19 mouse cellular contexts compared by ENCODE assay signal in the genomic region with DNA sequence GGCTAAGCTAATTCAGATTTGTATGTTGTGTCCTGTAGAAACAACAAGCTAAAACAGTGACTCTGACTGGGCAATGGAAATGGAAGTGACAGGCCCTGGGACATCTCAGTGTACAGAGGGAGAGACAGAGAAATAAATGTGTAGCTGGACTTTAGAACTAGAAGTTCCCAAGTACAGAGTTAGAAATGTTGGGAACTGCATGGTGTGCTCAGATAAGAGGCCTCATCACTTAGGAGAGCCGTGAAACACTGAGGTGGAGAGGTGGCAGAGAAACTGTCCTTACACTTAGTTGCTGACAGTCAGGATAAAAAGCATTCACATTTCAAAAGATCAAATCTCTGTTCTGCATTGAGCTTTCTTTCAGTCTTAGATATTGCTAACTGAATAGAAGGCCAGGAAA. TPM values are rescaled to one million over a fixed set of nuclear protein-coding genes. Genes with fewer than 3 reads are reported as not detected.
DNase-seq lines count a peak whose midpoint lies in the region; ATAC-seq and TF ChIP-seq lines count a peak whose summit lies in the region.
"Had no signal": no experiment of that assay in that cellular context is flagged by ENCODE, and none has a peak within 500 bp of the region (broad histone marks: within the 10 kb centered on the region; RNA-seq: fewer than 3 reads in every experiment).

No protein-coding gene starts in this region.

- H3K4me2 ChIP-seq in hindbrain, embryonic 14.5 days (replicated peaks): 0 out of 2 replicates have a peak overlapping the region, but pooled peaks have one; percentile 0
- no peak overlapping the region for H3K4me2 ChIP-seq in hindbrain, embryonic 11.5 days (replicated peaks; ENCODE audit: low read depth, low read length)
- H3K4me2 ChIP-seq in heart, embryonic 15.5 days: peak overlapping the region; percentile 38
- H3K4me2 ChIP-seq: liver, embryonic 13.5 days; lung, embryonic 15.5 days had no signal

- TF ChIP-seq POLR2A in MEL (IDR thresholded peaks at IDR 0.05; ENCODE audit: control insufficient read depth in 1 of 2, insufficient read depth in 1 of 2, low read depth in 1 of 2, low read length in 2 of 2, poor library complexity in 1 of 2): no peak

- TF ChIP-seq RAD21 in MEL (IDR thresholded peaks at IDR 0.05; ENCODE audit: low read depth, low read length): no peak

- WGBS in hindbrain, embryonic 14.5 days: 85% methylated on average over 1 of the region's 1 CpGs
- WGBS in hindbrain, embryonic 11.5 days: 66% methylated on average over 1 of the region's 1 CpGs
- WGBS in heart, embryonic 15.5 days: 19% methylated on average over 1 of the region's 1 CpGs

- H3K4me1 ChIP-seq in hindbrain, embryonic 14.5 days (replicated peaks; ENCODE audit: control insufficient read depth, insufficient read depth, low read length): peaks cover 56% of the 10 kb centered on the region
- 0 out of 2 replicates have a peak, but pooled peaks cover 2% of the 10 kb centered on the region for H3K4me1 ChIP-seq in hindbrain, embryonic 11.5 days (replicated peaks; ENCODE audit: control insufficient read depth, insufficient read depth, low read length)
- H3K4me1 ChIP-seq in MEL (ENCODE audit: control insufficient read depth in 1 of 2, insufficient read depth in 2 of 2, low read length in 2 of 2): peaks cover 11 to 18% of the 10 kb centered on the region in 2 experiments
- H3K4me1 ChIP-seq in heart, embryonic 15.5 days (replicated peaks): peaks cover 22% of the 10 kb centered on the region

- ATAC-seq in hindbrain, embryonic 14.5 days (ENCODE audit: low FRiP score): no peak
- ATAC-seq in hindbrain, embryonic 11.5 days (ENCODE audit: low FRiP score): no peak
- no peak for ATAC-seq in heart, embryonic 15.5 days (replicated peaks; ENCODE audit: insufficient number of reproducible peaks, insufficient read depth, low FRiP score, low read depth)
- ATAC-seq: intestine, embryonic 16.5 days had no signal

- H3K9me3 ChIP-seq in hindbrain, embryonic 14.5 days (ENCODE audit: control insufficient read depth, low read length): no peaks in the 10 kb centered on the region
- H3K9me3 ChIP-seq in hindbrain, embryonic 11.5 days (ENCODE audit: control insufficient read depth, low read length): no peaks in the 10 kb centered on the region
- no peaks in the 10 kb centered on the region for H3K9me3 ChIP-seq in MEL (replicated peaks; ENCODE audit: insufficient read depth, low read length)
- H3K9me3 ChIP-seq in heart, embryonic 15.5 days (replicated peaks): no peaks in the 10 kb centered on the region
- H3K9me3 ChIP-seq: limb, embryonic 12.5 days; liver, embryonic 13.5 days; lung, embryonic 15.5 days; midbrain, embryonic 12.5 days had no signal

- no peak overlapping the region for H3K9ac ChIP-seq in hindbrain, embryonic 14.5 days
- H3K9ac ChIP-seq in hindbrain, embryonic 11.5 days (ENCODE audit: low read depth, low read length): no peak overlapping the region
- H3K9ac ChIP-seq in MEL (ENCODE audit: control insufficient read depth, low read depth, low read length, poor library complexity, severe bottlenecking): no peak overlapping the region
- no peak overlapping the region for H3K9ac ChIP-seq in heart, embryonic 15.5 days
- H3K9ac ChIP-seq: limb, embryonic 12.5 days; lung, embryonic 15.5 days; midbrain, embryonic 12.5 days had no signal

- no peaks in the 10 kb centered on the region for H3K36me3 ChIP-seq in hindbrain, embryonic 14.5 days (replicated peaks; ENCODE audit: control insufficient read depth, insufficient read depth)
- no peaks in the 10 kb centered on the region for H3K36me3 ChIP-seq in hindbrain, embryonic 11.5 days (ENCODE audit: control insufficient read depth, insufficient read depth, low read length)
- H3K36me3 ChIP-seq in MEL (ENCODE audit: control insufficient read depth in 1 of 2, insufficient read depth in 2 of 2, low read length in 2 of 2): peaks cover 0 to 28% of the 10 kb centered on the region in 2 experiments; a peak in 2 of 4 replicates
- no peaks in the 10 kb centered on the region for H3K36me3 ChIP-seq in heart, embryonic 15.5 days
- H3K36me3 ChIP-seq: limb, embryonic 12.5 days; liver, embryonic 13.5 days; lung, embryonic 15.5 days; midbrain, embryonic 12.5 days had no signal

- peaks cover 43% of the 10 kb centered on the region for H3K79me2 ChIP-seq in MEL (ENCODE audit: control insufficient read depth, insufficient read depth, low read length, poor library complexity)

- no peak overlapping the region for H3K27ac ChIP-seq in hindbrain, embryonic 14.5 days
- H3K27ac ChIP-seq in hindbrain, embryonic 11.5 days (ENCODE audit: low read depth, low read length): no peak overlapping the region
- H3K27ac ChIP-seq in MEL (ENCODE audit: control insufficient read depth, low read depth, low read length): no peak overlapping the region
- peak overlapping the region; percentile 82 for H3K27ac ChIP-seq in heart, embryonic 15.5 days
- H3K27ac ChIP-seq: limb, embryonic 12.5 days; liver, embryonic 13.5 days; lung, embryonic 15.5 days; midbrain, embryonic 12.5 days had no signal

- DNase-seq in heart, adult 18-20 months: peak; percentile 27 to 34
- no peak for DNase-seq in heart, postnatal 36 days
- DNase-seq in hindbrain, embryonic 14.5 days (ENCODE audit: low spot score): no peak
- no peak for DNase-seq in hindbrain, embryonic 11.5 days (ENCODE audit: low spot score)
- DNase-seq in MEL (ENCODE audit: low read depth, low spot score): peak; percentile 30
- DNase-seq in cerebellum, postnatal 10 days: no peak
- no peak for DNase-seq in frontal cortex, postnatal 14 days (ENCODE audit: low spot score in 2 of 2)
- DNase-seq: B cell, adult 2 months; cerebellum, adult 18-20 months; gastrocnemius, postnatal 10 days; kidney, postnatal 36 days; layer of hippocampus, adult 9-11 months; liver, embryonic 13.5 days; thymus, postnatal 14 days had no signal

- intact Hi-C loops in heart, postnatal 36 days (cut with DNase I): loop anchor here (5.0 kb wide), 2 partner anchors 88 to 172 kb away; no protein-coding TSS in a partner anchor

- H3K4me3 ChIP-seq in hindbrain, embryonic 14.5 days (replicated peaks; ENCODE audit: low read length): no peak overlapping the region
- H3K4me3 ChIP-seq in hindbrain, embryonic 11.5 days (ENCODE audit: low read depth, low read length): no peak overlapping the region
- no peak overlapping the region for H3K4me3 ChIP-seq in MEL (ENCODE audit: control insufficient read depth in 1 of 2, insufficient read depth in 1 of 2, low read depth in 2 of 2, low read length in 2 of 2)
- no peak overlapping the region for H3K4me3 ChIP-seq in heart, embryonic 15.5 days
- H3K4me3 ChIP-seq: limb, embryonic 12.5 days; liver, embryonic 13.5 days; lung, embryonic 15.5 days; midbrain, embryonic 12.5 days had no signal

- TF ChIP-seq CTCF in MEL (IDR thresholded peaks at IDR 0.05 in 2 of 3, conservative IDR thresholded peaks at IDR 0.05 in 1 of 3; ENCODE audit: control insufficient read depth in 1 of 3, insufficient read depth in 1 of 3, low read depth in 2 of 3, low read length in 3 of 3, poor library complexity in 1 of 3, severe bottlenecking in 1 of 3): no peak

- H3K27me3 ChIP-seq in hindbrain, embryonic 14.5 days (ENCODE audit: control insufficient read depth, insufficient read depth, low read length): no peaks in the 10 kb centered on the region
- no peaks in the 10 kb centered on the region for H3K27me3 ChIP-seq in hindbrain, embryonic 11.5 days (ENCODE audit: control insufficient read depth, insufficient read depth, low read length)
- H3K27me3 ChIP-seq in MEL (ENCODE audit: control insufficient read depth in 1 of 2, insufficient read depth in 2 of 2, low read length in 2 of 2): no peaks in the 10 kb centered on the region
- no peaks in the 10 kb centered on the region for H3K27me3 ChIP-seq in heart, embryonic 15.5 days
- H3K27me3 ChIP-seq: limb, embryonic 12.5 days; liver, embryonic 13.5 days; lung, embryonic 15.5 days; midbrain, embryonic 12.5 days had no signal

- TF ChIP-seq EP300 in MEL (IDR thresholded peaks at IDR 0.05; ENCODE audit: low read depth in 1 of 2, low read length in 2 of 2): 0 out of 4 replicates have a peak, but pooled peaks of 1 of the 2 experiments have one; percentile 4

TF ChIP-seq in MEL, 35 proteins besides CTCF, POLR2A, EP300 and RAD21:
- no peak for TF ChIP-seq POLR2AphosphoS2 (IDR thresholded peaks at IDR 0.05; ENCODE audit: low read length)
- TF ChIP-seq MEF2A (IDR thresholded peaks at IDR 0.05; ENCODE audit: extremely low read depth, insufficient replicate concordance, low read depth, low read length, poor library complexity, severe bottlenecking): no peak
- TF ChIP-seq ZC3H11A (IDR thresholded peaks at IDR 0.05; ENCODE audit: low read depth, low read length): no peak
- no peak for TF ChIP-seq ETS1 (IDR thresholded peaks at IDR 0.05; ENCODE audit: low read depth, low read length)
- TF ChIP-seq TAL1 (IDR thresholded peaks at IDR 0.05; ENCODE audit: low read length): peak; percentile 36
- no peak for TF ChIP-seq POLR2AphosphoS5 (IDR thresholded peaks at IDR 0.05; ENCODE audit: borderline replicate concordance, low read depth, low read length)

RNA-seq across cellular contexts. Expression of a gene that starts 9.9 kb away (rescaled TPM):
- 10 to 100 TPM; 58.9 to 60.1 TPM for total RNA-seq in heart, adult 18-20 months (2021)
- 10 to 100 TPM; 49.5 to 66.8 TPM for total RNA-seq in heart, postnatal 36 days (2021)
- 18.5 and 19.9 TPM in 2 replicates for polyA plus RNA-seq in hindbrain, embryonic 14.5 days (2014; fragmentation: Nextera tagmentation; extraction: Ambion mirVana)
- polyA plus RNA-seq in hindbrain, embryonic 11.5 days (2014; fragmentation: Nextera tagmentation; extraction: Ambion mirVana): 13.7 and 17.7 TPM in 2 replicates
- 20.6 and 23.1 TPM in 2 replicates for total RNA-seq in MEL (2012; rRNA removed)
- polyA plus RNA-seq in MEL (2012; ENCODE audit: insufficient read depth in 1 of 2, insufficient read length in 2 of 2, low read depth in 1 of 2, low replicate concordance in 2 of 2, missing spikeins in 1 of 2): 10 to 100 TPM in 1 of 2 experiments, not detected in 1; 19.5 TPM
- 12.8 and 13.2 TPM in 2 replicates for polyA plus RNA-seq in heart, embryonic 15.5 days (2015; fragmentation: Nextera tagmentation; extraction: Ambion mirVana)

Comparison
In these comparisons a context has a peak if more than half of its experiments do, and no peak if none do; other contexts are left out.
1. DNase-seq: peak in heart, adult 18-20 months (2 of 2) and MEL (single experiment); none in heart, postnatal 36 days (0 of 2), hindbrain, embryonic 14.5 days (single experiment), hindbrain, embryonic 11.5 days (single experiment), cerebellum, postnatal 10 days (0 of 2) and frontal cortex, postnatal 14 days (0 of 2).